Mouse (Mus musculus) liver, embryonic 13.5 days (tissue): ENCODE measurements around the gene G3bp1. TPM values are rescaled to one million over a fixed set of nuclear protein-coding genes. Genes with fewer than 3 reads are reported as not detected.

Source experiments
- ATAC-seq: fragments of 200-750 bp; cut with Nextera tagmentation; 2 replicates; pipeline ENCODE4 v1.8.0; 2017; ENCODE audit warnings: low read depth, mild to moderate bottlenecking, moderate number of reproducible peaks, moderate library complexity
- DNase-seq: peaks from one replicate; pipeline ENCODE4 v3.0.0; 2022
- H3K27ac ChIP-seq: fragments of 300-500 bp; sonication (generic); 2 replicates; pipeline ENCODE4 v1.5.1; 2015; ENCODE audit warnings: moderate library complexity, mild to moderate bottlenecking, inconsistent platforms
- H3K27me3 ChIP-seq: fragments of 300-500 bp; sonication (generic); 2 replicates; pipeline ENCODE4 v1.6.1; 2015; ENCODE audit warnings: mild to moderate bottlenecking, inconsistent platforms
- H3K36me3 ChIP-seq: fragments of 300-500 bp; sonication (generic); 2 replicates; pipeline ENCODE4 v1.6.1; 2015; ENCODE audit warnings: mild to moderate bottlenecking, inconsistent platforms
- H3K4me1 ChIP-seq: fragments of 300-500 bp; sonication (generic); replicated peaks from 2 replicates; pipeline ENCODE4 v1.6.1; 2015; ENCODE audit warnings: inconsistent platforms
- H3K4me2 ChIP-seq: fragments of 300-500 bp; sonication (generic); 2 replicates; pipeline ENCODE4 v1.6.1; 2015; ENCODE audit warnings: inconsistent platforms, mild to moderate bottlenecking, moderate library complexity
- H3K4me3 ChIP-seq: fragments of 300-500 bp; sonication (generic); replicated peaks from 2 replicates; pipeline ENCODE4 v1.5.1; 2015; ENCODE audit warnings: mild to moderate bottlenecking, inconsistent platforms
- H3K9ac ChIP-seq: fragments of 300-500 bp; sonication (generic); 2 replicates; pipeline ENCODE4 v1.6.1; 2015; ENCODE audit warnings: mild to moderate bottlenecking, inconsistent platforms
- H3K9me3 ChIP-seq: fragments of 300-500 bp; sonication (generic); replicated peaks from 2 replicates; pipeline ENCODE4 v1.6.1; 2016; ENCODE audit warnings: inconsistent platforms
- WGBS: fragments of 180-500 bp; shearing (Covaris S2); methylation state at CpG from one replicate; pipeline ENCODE4 v1.1.7; 2015; ENCODE audit not compliant: insufficient replicate concordance; 5-methylcytosine and 5-hydroxymethylcytosine counted together
- polyA plus RNA-seq: library from polyadenylated mRNA; unstranded; fragments of >200 nt; fragmentation: Nextera tagmentation; extraction: Ambion mirVana; gene quantifications from 2 replicates; pipeline ENCODE4 v1.2.1, GENCODE M21; 2015

Gene G3bp1
- polyA plus RNA-seq, 1 experiment from 2014 or later: 96.5 TPM

- DNase-seq: no peak
- Histone ChIP-seq H3K9ac (no peak overlapping the region), H3K4me3 (no peak overlapping the region), H3K4me2 (no peak overlapping the region), H3K4me1 (peaks cover 32% of the 10 kb centered on the region), H3K9me3 (no peaks in the 10 kb centered on the region), H3K27me3 (no peaks in the 10 kb centered on the region), H3K27ac (no peak overlapping the region), H3K36me3 (no peaks in the 10 kb centered on the region)
- 85% methylated on average over 3 of the region's 3 CpGs for WGBS
- no peak for ATAC-seq
These were observed 4.3 kb upstream of the G3bp1 start for GRCm38 (mm10) chr11:55465177-55465576.

DNA sequence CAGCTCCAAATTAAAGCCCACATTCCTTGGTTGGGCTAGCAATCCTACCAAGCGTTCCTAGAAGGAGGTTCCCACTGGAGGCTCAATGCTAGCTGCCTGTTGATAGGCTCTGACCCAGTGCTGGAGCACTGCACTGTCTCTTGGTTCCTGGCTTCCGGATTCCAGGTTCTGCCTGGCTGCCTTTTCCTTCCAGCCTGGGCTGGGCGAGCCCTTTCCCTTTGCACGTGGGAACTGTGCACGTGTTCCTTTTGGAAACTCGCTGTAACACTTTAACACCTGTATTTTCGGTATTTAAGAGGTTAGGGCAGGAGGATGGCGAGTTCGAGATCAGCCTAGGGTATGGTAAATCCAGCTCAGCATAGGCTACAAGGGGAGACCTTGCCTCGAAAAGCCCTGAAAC, 1.5 kb upstream of the G3bp1 start:
- Histone ChIP-seq H3K4me1 (peaks cover 44% of the 10 kb centered on the region), H3K9ac (peak overlapping the region; percentile 84), H3K27ac (peak overlapping the region; percentile 93), H3K36me3 (peaks cover 8% of the 10 kb centered on the region), H3K4me2 (peak overlapping the region; percentile 80), H3K4me3 (peak overlapping the region; percentile 96), H3K27me3 (no peaks in the 10 kb centered on the region), H3K9me3 (no peaks in the 10 kb centered on the region)
- ATAC-seq (no peak), DNase-seq (no peak)
- 64% methylated on average over 10 of the region's 10 CpGs for whole genome bisulfite sequencing

DNA sequence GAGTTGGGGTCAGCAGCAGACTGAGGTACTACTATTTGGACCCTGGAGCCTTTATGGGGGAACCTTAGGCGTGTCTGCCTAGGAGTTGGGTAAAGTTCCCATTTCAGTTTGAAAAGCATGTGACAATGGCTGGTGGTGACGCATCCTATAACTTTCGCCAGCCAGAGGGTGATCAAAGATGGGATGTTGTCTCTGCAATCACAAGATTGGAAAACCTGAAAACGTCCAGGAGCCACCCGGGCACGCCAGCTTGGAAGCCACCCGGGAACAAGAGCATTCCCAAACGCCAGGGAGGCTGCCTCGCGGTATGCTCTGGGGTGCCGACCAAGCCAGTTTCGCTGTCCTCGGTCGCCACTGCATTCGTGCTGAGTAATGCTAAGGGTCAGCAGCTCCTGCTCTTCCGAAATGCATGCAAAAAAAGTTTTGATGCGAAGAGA, 856 bp upstream of the G3bp1 start:
- peak overlapping the region; percentile 80 for H3K4me2 ChIP-seq
- ATAC-seq (peak; percentile 20; the same call in 1 of the 2 replicates), DNase-seq (no peak)
- no peaks in the 10 kb centered on the region for H3K9me3 ChIP-seq
- peaks cover 50% of the 10 kb centered on the region for H3K4me1 ChIP-seq
- peak overlapping the region; percentile 96 for H3K4me3 ChIP-seq
- H3K9ac ChIP-seq: peak overlapping the region; percentile 84
- under 1% methylated on average over 17 of the region's 17 CpGs for WGBS
- no peaks in the 10 kb centered on the region for H3K27me3 ChIP-seq
- H3K36me3 ChIP-seq: peaks cover 14% of the 10 kb centered on the region
- peak overlapping the region; percentile 93 for H3K27ac ChIP-seq

DNA sequence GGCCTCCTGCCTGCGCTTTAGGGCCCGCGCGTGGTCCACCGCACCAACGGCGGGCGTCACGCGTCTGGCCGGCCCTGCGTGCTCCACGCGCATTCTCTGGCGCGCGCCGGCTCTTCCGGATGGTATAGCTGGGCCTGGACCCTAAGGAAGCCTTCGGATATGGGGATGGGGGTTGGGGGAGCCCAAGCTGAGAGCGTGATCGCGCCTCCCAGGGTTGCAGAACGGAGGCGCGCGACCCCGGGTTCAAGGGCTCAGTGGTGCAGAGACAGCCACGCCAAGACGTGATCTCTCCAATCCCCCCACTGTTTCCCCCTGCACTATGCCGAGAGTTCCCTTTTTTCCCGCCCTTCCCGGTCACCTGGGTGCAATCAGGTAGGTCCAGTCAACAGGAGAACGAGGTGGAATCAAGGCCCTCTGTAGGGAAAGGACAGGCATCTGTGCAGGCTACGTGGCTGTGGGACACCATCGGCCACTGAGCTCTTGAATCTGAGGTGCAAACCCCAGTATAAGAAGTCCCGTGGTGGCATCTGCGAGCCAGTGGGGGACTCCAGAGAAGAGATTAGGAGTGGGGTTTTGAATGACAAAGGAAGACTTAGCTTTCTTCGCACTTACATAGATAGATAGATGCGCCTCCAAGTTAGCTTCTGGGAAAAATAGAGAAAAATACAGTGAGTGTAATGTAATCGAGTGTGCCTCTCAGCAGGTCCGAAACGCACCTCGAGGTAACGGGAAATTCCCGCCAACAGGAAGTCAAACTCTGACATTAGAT, 622 bp downstream of the G3bp1 start:
- H3K4me3 ChIP-seq: peak overlapping the region; percentile 96
- ATAC-seq: no peak
- H3K9me3 ChIP-seq: no peaks in the 10 kb centered on the region
- peak overlapping the region; percentile 80 for H3K4me2 ChIP-seq
- no peaks in the 10 kb centered on the region for H3K27me3 ChIP-seq
- WGBS: under 1% methylated on average over 46 of the region's 46 CpGs
- peaks cover 28% of the 10 kb centered on the region for H3K36me3 ChIP-seq
- H3K27ac ChIP-seq: peak overlapping the region; percentile 86
- DNase-seq: peak; percentile 9
- peaks cover 61% of the 10 kb centered on the region for H3K4me1 ChIP-seq
- peak overlapping the region; percentile 96 for H3K9ac ChIP-seq

- no peaks in the 10 kb centered on the region for H3K27me3 ChIP-seq
- WGBS: 13% methylated on average over 8 of the region's 8 CpGs
- peak overlapping the region; percentile 96 for H3K9ac ChIP-seq
- peak overlapping the region; percentile 96 for H3K4me3 ChIP-seq
- H3K27ac ChIP-seq: peak overlapping the region; percentile 86
- ATAC-seq: no peak
- peaks cover 32% of the 10 kb centered on the region for H3K36me3 ChIP-seq
- H3K4me2 ChIP-seq: peak overlapping the region; percentile 80
- no peaks in the 10 kb centered on the region for H3K9me3 ChIP-seq
- H3K4me1 ChIP-seq: peaks cover 65% of the 10 kb centered on the region
- no peak for DNase-seq
These were observed 1.3 kb downstream of the G3bp1 start for GRCm38 (mm10) chr11:55470761-55471160.

GRCm38 (mm10) chr11:55471467-55471866, 2.0 kb downstream of the G3bp1 start:
- Histone ChIP-seq H3K36me3 (peaks cover 35% of the 10 kb centered on the region), H3K9ac (peak overlapping the region; percentile 96), H3K4me2 (peak overlapping the region; percentile 80), H3K9me3 (no peaks in the 10 kb centered on the region), H3K4me3 (peak overlapping the region; percentile 96), H3K27ac (no peak overlapping the region), H3K4me1 (peaks cover 71% of the 10 kb centered on the region), H3K27me3 (no peaks in the 10 kb centered on the region)
- ATAC-seq (no peak), DNase-seq (no peak)
- WGBS: 54% methylated on average over 7 of the region's 7 CpGs

GRCm38 (mm10) chr11:55473219-55473618, 3.7 kb downstream of the G3bp1 start:
- peak overlapping the region; percentile 14 for H3K9ac ChIP-seq
- H3K27me3 ChIP-seq: no peaks in the 10 kb centered on the region

DNA sequence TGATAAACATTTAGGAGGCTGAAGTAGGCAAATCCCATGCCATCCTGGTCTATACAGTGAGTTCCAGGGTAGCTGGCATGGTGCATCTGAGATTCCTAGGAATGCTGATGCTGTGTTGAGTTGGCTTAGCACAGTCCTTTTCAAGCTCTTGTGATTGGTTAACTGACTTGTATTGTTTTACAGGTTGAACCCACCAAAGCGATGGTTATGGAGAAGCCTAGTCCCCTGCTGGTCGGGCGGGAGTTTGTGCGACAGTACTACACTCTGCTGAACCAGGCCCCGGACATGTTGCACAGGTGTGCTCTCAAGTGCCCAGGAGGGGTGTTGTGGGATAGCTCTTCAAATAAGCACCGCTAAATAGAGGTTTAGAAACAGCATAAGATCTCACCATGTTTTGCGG, 16.0 kb downstream of the G3bp1 start:
- no peak for ATAC-seq

More at GRCm38 (mm10) chr11:55473219-55473618, 3.7 kb downstream of the G3bp1 start:
- Histone ChIP-seq H3K9me3 (no peaks in the 10 kb centered on the region), H3K4me1 (peaks cover 76% of the 10 kb centered on the region), H3K4me2 (peak overlapping the region; percentile 80), H3K36me3 (peaks cover 45% of the 10 kb centered on the region), H3K4me3 (peak overlapping the region; percentile 96), H3K27ac (no peak overlapping the region; the same call in 1 of the 2 replicates)
- 62% methylated on average over 3 of the region's 3 CpGs for WGBS
- ATAC-seq (no peak), DNase-seq (no peak)

DNA sequence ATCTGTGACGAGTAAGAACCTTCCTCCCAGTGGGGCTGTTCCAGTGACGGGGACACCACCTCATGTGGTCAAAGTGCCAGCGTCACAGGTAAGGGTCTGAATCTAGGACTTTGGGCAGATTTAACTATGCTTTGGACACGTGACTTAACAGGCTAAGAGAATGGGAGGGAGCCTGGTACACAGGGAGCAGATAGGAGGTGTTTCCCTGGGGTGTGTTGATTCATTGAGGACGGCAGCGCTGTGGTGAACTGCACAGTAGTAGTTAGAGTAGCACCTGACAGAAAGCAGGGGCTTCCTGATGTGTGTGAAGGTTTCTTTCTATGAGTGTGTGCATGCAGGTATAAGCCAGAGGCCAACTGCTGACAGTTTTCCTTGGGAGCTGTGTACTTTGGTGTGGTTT, 26.7 kb downstream of the G3bp1 start:
- Histone ChIP-seq H3K27me3 (no peaks in the 10 kb centered on the region), H3K9ac (no peak overlapping the region), H3K4me1 (no peaks in the 10 kb centered on the region), H3K4me3 (no peak overlapping the region), H3K36me3 (peaks cover 97% of the 10 kb centered on the region), H3K27ac (peak overlapping the region; percentile 32; the same call in 1 of the 2 replicates), H3K4me2 (no peak overlapping the region), H3K9me3 (no peaks in the 10 kb centered on the region)
- no peak for DNase-seq
- no peak for ATAC-seq
- 79% methylated on average over 6 of the region's 6 CpGs for WGBS

More for the DNA sequence above, 16.0 kb downstream of the G3bp1 start:
- H3K4me2 ChIP-seq: no peak overlapping the region
- H3K27ac ChIP-seq: no peak overlapping the region
- H3K4me3 ChIP-seq: no peak overlapping the region
- H3K4me1 ChIP-seq: 0 out of 2 replicates have a peak, but pooled peaks cover 9% of the 10 kb centered on the region
- no peak overlapping the region for H3K9ac ChIP-seq
- H3K27me3 ChIP-seq: no peaks in the 10 kb centered on the region
- peaks cover 92% of the 10 kb centered on the region for H3K36me3 ChIP-seq
- H3K9me3 ChIP-seq: no peaks in the 10 kb centered on the region
- no peak for DNase-seq
- 89% methylated on average over 7 of the region's 7 CpGs for WGBS

GRCm38 (mm10) chr11:55497885-55498284, 28.4 kb downstream of the G3bp1 start:
- Histone ChIP-seq H3K9ac (no peak overlapping the region), H3K36me3 (peaks cover 95% of the 10 kb centered on the region), H3K27ac (no peak overlapping the region), H3K4me1 (no peaks in the 10 kb centered on the region), H3K4me2 (no peak overlapping the region), H3K27me3 (no peaks in the 10 kb centered on the region), H3K4me3 (no peak overlapping the region), H3K9me3 (no peaks in the 10 kb centered on the region)
- DNase-seq (peak; percentile 13), ATAC-seq (peak; percentile 58; the same call in 1 of the 2 replicates)
- WGBS: 67% methylated on average over 5 of the region's 5 CpGs

DNA sequence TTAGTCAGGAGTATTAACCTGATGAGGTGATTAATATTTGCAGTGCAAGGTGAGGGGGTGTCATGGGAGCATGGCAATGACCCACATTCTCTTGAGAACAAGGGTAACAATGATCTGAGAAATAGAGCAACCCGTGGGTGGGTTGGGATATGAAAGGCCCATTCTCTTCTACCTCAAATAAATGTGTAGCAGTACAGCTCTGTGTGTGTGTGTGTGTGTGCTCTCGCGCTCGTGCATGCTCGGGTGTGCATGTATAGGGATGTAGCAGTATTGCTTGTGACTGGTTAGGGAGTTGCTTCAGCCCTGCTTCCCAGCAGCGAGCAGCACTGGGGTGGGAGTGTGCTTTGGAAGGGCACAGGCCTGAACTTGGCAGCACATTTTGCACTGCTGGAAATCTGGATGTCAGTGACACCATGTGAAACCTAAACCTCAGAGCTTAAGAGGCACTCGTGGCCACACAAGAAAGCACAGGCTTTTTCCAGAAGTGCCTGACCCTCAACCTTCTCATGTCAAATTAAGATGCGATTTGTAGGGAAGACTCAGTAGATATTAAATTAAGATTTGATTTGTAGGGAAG, 32.6 kb downstream of the G3bp1 start:
- H3K9ac ChIP-seq: no peak overlapping the region
- H3K4me1 ChIP-seq: no peaks in the 10 kb centered on the region
- DNase-seq (no peak), ATAC-seq (no peak)
- WGBS: 83% methylated on average over 8 of the region's 8 CpGs
- peaks cover 57% of the 10 kb centered on the region for H3K36me3 ChIP-seq
- H3K27ac ChIP-seq: no peak overlapping the region
- H3K4me2 ChIP-seq: no peak overlapping the region
- no peak overlapping the region for H3K4me3 ChIP-seq
- H3K9me3 ChIP-seq: no peaks in the 10 kb centered on the region
- H3K27me3 ChIP-seq: no peaks in the 10 kb centered on the region
